Mouse (Mus musculus) embryonic facial prominence, embryonic 13.5 days (tissue): ENCODE data around the gene Fat2. TPM values are rescaled to one million over a fixed set of nuclear protein-coding genes. Genes with fewer than 3 reads are reported as not detected.

ENCODE experiments used
- ATAC-seq: fragments of 200-750 bp; cut with Nextera tagmentation; 2 replicates; pipeline ENCODE4 v1.8.0; 2017; ENCODE audit warnings: low read depth; ENCODE audit not compliant: insufficient number of reproducible peaks, insufficient read depth, low FRiP score, low TSS enrichment
- H3K27ac ChIP-seq: fragments of 300-500 bp; sonication (generic); 2 replicates; pipeline ENCODE4 v1.5.1; 2015; ENCODE audit warnings: moderate library complexity, mild to moderate bottlenecking, inconsistent platforms
- H3K27me3 ChIP-seq: fragments of 300-500 bp; sonication (generic); 2 replicates; pipeline ENCODE4 v1.6.1; 2015; ENCODE audit warnings: mild to moderate bottlenecking, inconsistent platforms
- H3K36me3 ChIP-seq: fragments of 300-500 bp; sonication (generic); 2 replicates; pipeline ENCODE4 v1.6.1; 2015; ENCODE audit warnings: mild to moderate bottlenecking, inconsistent platforms
- H3K4me1 ChIP-seq: fragments of 300-500 bp; sonication (generic); 2 replicates; pipeline ENCODE4 v1.6.1; 2015; ENCODE audit warnings: inconsistent platforms
- H3K4me2 ChIP-seq: fragments of 300-500 bp; sonication (generic); 2 replicates; pipeline ENCODE4 v1.6.1; 2015; ENCODE audit warnings: moderate library complexity, mild to moderate bottlenecking, inconsistent platforms
- H3K4me3 ChIP-seq: fragments of 300-500 bp; sonication (generic); 2 replicates; pipeline ENCODE4 v1.5.1; 2015; ENCODE audit warnings: mild to moderate bottlenecking, inconsistent platforms
- H3K9ac ChIP-seq: fragments of 300-500 bp; sonication (generic); 2 replicates; pipeline ENCODE4 v1.6.1; 2015; ENCODE audit warnings: mild to moderate bottlenecking, inconsistent platforms
- H3K9me3 ChIP-seq: fragments of 300-500 bp; sonication (generic); 2 replicates; pipeline ENCODE4 v1.6.1; 2016; ENCODE audit warnings: inconsistent platforms
- WGBS: fragments of 180-500 bp; shearing (Covaris S2); methylation state at CpG from one replicate; pipeline ENCODE4 v1.1.7; 2015; ENCODE audit warnings: mixed read lengths; 5-methylcytosine and 5-hydroxymethylcytosine counted together
- polyA plus RNA-seq: library from polyadenylated mRNA; unstranded; fragments of >200 nt; fragmentation: Nextera tagmentation; extraction: Ambion mirVana; gene quantifications from 2 replicates; pipeline ENCODE4 v1.2.1, GENCODE M21; 2015

Gene Fat2
- polyA plus RNA-seq, 1 experiment from 2014 or later: 0.69 TPM

GRCm38 (mm10) chr11:55365242-55365641 lies 28.9 kb upstream of the Fat2 start:
- 22% methylated on average over 4 of the region's 4 CpGs for WGBS
- no peak for ATAC-seq
- H3K4me2 ChIP-seq: no peak overlapping the region

GRCm38 (mm10) chr11:55364662-55365061 lies 28.3 kb upstream of the Fat2 start:
- no peaks in the 10 kb centered on the region for H3K36me3 ChIP-seq
- 79% methylated on average over 3 of the region's 3 CpGs for WGBS
- H3K4me3 ChIP-seq: no peak overlapping the region
- no peaks in the 10 kb centered on the region for H3K9me3 ChIP-seq
- no peak for ATAC-seq
- H3K9ac ChIP-seq: no peak overlapping the region
- no peak overlapping the region for H3K27ac ChIP-seq
- no peaks in the 10 kb centered on the region for H3K27me3 ChIP-seq
- peaks cover 6% of the 10 kb centered on the region; the same call in 1 of the 2 replicates for H3K4me1 ChIP-seq
- no peak overlapping the region for H3K4me2 ChIP-seq

More at GRCm38 (mm10) chr11:55365242-55365641, 28.9 kb upstream of the Fat2 start:
- Histone ChIP-seq H3K36me3 (no peaks in the 10 kb centered on the region), H3K4me1 (peaks cover 6% of the 10 kb centered on the region; the same call in 1 of the 2 replicates), H3K27ac (no peak overlapping the region), H3K4me3 (no peak overlapping the region), H3K9ac (no peak overlapping the region), H3K27me3 (no peaks in the 10 kb centered on the region), H3K9me3 (no peaks in the 10 kb centered on the region)

- Histone ChIP-seq H3K9me3 (no peaks in the 10 kb centered on the region), H3K9ac (no peak overlapping the region), H3K4me2 (no peak overlapping the region), H3K27ac (no peak overlapping the region), H3K27me3 (no peaks in the 10 kb centered on the region), H3K4me1 (0 out of 2 replicates have a peak, but pooled peaks cover 5% of the 10 kb centered on the region), H3K36me3 (no peaks in the 10 kb centered on the region), H3K4me3 (no peak overlapping the region)
- WGBS: 69% methylated on average over 15 of the region's 15 CpGs
- ATAC-seq: no peak
Observed at GRCm38 (mm10) chr11:55358094-55358783, 21.9 kb upstream of the Fat2 start.

- H3K4me2 ChIP-seq: no peak overlapping the region
- H3K36me3 ChIP-seq: no peaks in the 10 kb centered on the region
- H3K4me3 ChIP-seq: no peak overlapping the region
- no peak overlapping the region for H3K27ac ChIP-seq
- 0 out of 2 replicates have a peak, but pooled peaks cover 5% of the 10 kb centered on the region for H3K4me1 ChIP-seq
- no peaks in the 10 kb centered on the region for H3K9me3 ChIP-seq
- no peak for ATAC-seq
- WGBS: 81% methylated on average over 2 of the region's 2 CpGs
- no peak overlapping the region for H3K9ac ChIP-seq
- no peaks in the 10 kb centered on the region for H3K27me3 ChIP-seq
Observed at GRCm38 (mm10) chr11:55356846-55357245, 20.5 kb upstream of the Fat2 start.

GRCm38 (mm10) chr11:55341961-55342371 lies 5.6 kb upstream of the Fat2 start:
- Histone ChIP-seq H3K9ac (no peak overlapping the region), H3K4me1 (no peaks in the 10 kb centered on the region), H3K27ac (no peak overlapping the region), H3K36me3 (no peaks in the 10 kb centered on the region), H3K4me3 (no peak overlapping the region), H3K4me2 (no peak overlapping the region), H3K27me3 (no peaks in the 10 kb centered on the region), H3K9me3 (no peaks in the 10 kb centered on the region)
- ATAC-seq: no peak
- 67% methylated on average over 11 of the region's 11 CpGs for WGBS

- Histone ChIP-seq H3K27ac (no peak overlapping the region), H3K4me2 (no peak overlapping the region), H3K9me3 (no peaks in the 10 kb centered on the region), H3K36me3 (no peaks in the 10 kb centered on the region), H3K9ac (no peak overlapping the region), H3K27me3 (no peaks in the 10 kb centered on the region), H3K4me3 (no peak overlapping the region), H3K4me1 (0 out of 2 replicates have a peak, but pooled peaks cover 6% of the 10 kb centered on the region)
- ATAC-seq: no peak
- 79% methylated on average over 2 of the region's 2 CpGs for WGBS
Observed at GRCm38 (mm10) chr11:55340789-55341188, 4.4 kb upstream of the Fat2 start.

GRCm38 (mm10) chr11:55337032-55337769 lies 837 bp upstream of the Fat2 start:
- H3K9me3 ChIP-seq: no peaks in the 10 kb centered on the region
- no peak overlapping the region; the same call in 1 of the 2 replicates for H3K4me2 ChIP-seq
- no peak overlapping the region for H3K4me3 ChIP-seq
- H3K27me3 ChIP-seq: no peaks in the 10 kb centered on the region
- H3K4me1 ChIP-seq: 0 out of 2 replicates have a peak, but pooled peaks cover 6% of the 10 kb centered on the region
- H3K9ac ChIP-seq: 0 out of 2 replicates have a peak overlapping the region, but pooled peaks have one; percentile 6
- WGBS: 70% methylated on average over 5 of the region's 5 CpGs
- H3K36me3 ChIP-seq: no peaks in the 10 kb centered on the region
- no peak for ATAC-seq
- H3K27ac ChIP-seq: no peak overlapping the region

- no peak overlapping the region for H3K9ac ChIP-seq
- 82% methylated on average over 14 of the region's 14 CpGs for WGBS
- H3K27ac ChIP-seq: no peak overlapping the region
- peak overlapping the region; percentile 25 for H3K4me2 ChIP-seq
- H3K27me3 ChIP-seq: no peaks in the 10 kb centered on the region
- ATAC-seq: no peak
- no peaks in the 10 kb centered on the region for H3K36me3 ChIP-seq
- no peaks in the 10 kb centered on the region for H3K9me3 ChIP-seq
- H3K4me3 ChIP-seq: no peak overlapping the region
- H3K4me1 ChIP-seq: peaks cover 6% of the 10 kb centered on the region; the same call in 1 of the 2 replicates
Observed at GRCm38 (mm10) chr11:55335314-55336076, 869 bp downstream of the Fat2 start.

- Histone ChIP-seq H3K9me3 (no peaks in the 10 kb centered on the region), H3K27ac (no peak overlapping the region), H3K9ac (no peak overlapping the region), H3K27me3 (no peaks in the 10 kb centered on the region), H3K36me3 (no peaks in the 10 kb centered on the region), H3K4me1 (peaks cover 12% of the 10 kb centered on the region; the same call in 1 of the 2 replicates), H3K4me3 (no peak overlapping the region), H3K4me2 (no peak overlapping the region)
- no peak for ATAC-seq
- WGBS: 87% methylated on average over 4 of the region's 4 CpGs
Observed at GRCm38 (mm10) chr11:55334545-55334944, 1.8 kb downstream of the Fat2 start.

GRCm38 (mm10) chr11:55334063-55334462 lies 2.3 kb downstream of the Fat2 start:
- H3K9ac ChIP-seq: no peak overlapping the region
- no peaks in the 10 kb centered on the region for H3K9me3 ChIP-seq
- no peak overlapping the region for H3K4me3 ChIP-seq
- peaks cover 12% of the 10 kb centered on the region; the same call in 1 of the 2 replicates for H3K4me1 ChIP-seq
- no peak overlapping the region for H3K4me2 ChIP-seq
- no peaks in the 10 kb centered on the region for H3K36me3 ChIP-seq
- WGBS: 84% methylated on average over 6 of the region's 6 CpGs
- ATAC-seq: no peak
- no peaks in the 10 kb centered on the region for H3K27me3 ChIP-seq
- no peak overlapping the region for H3K27ac ChIP-seq
